Mouse (Mus musculus): ENCODE data around the gene Med12. TPM values are rescaled to one million over a fixed set of nuclear protein-coding genes. Genes with fewer than 3 reads are reported as not detected.

Med12 gene
- total RNA-seq (2021) (10 to 100 TPM; 20.2 to 21.2 TPM), polyA plus RNA-seq (2012; rRNA removed) (61.9 and 76.3 TPM in 2 replicates)
- long read RNA-seq, full-length matches to known transcripts = 1 of 9 reads
- long read RNA-seq, partial matches to known transcripts = 5 of 9 reads
- long read RNA-seq, other reads (novel, unspliced or antisense) = 3 of 9 reads

GRCm38 (mm10) chrX:101273875-101274738, at the start of gene Med12:
Gene Med12, plus strand, starts transcription at chrX:101274030.
- peak; percentile 90 to 94 for DNase-seq
- Histone ChIP-seq H3K4me3 (peak within 1 kb of the TSS; percentile 63), H3K36me3 (ENCODE audit: control insufficient read depth, insufficient read depth, low read length) (no peaks in the 10 kb centered on the region), H3K27ac (peak within 1 kb of the TSS; percentile 80), H3K27me3 (ENCODE audit: control insufficient read depth, insufficient read depth, low read length) (no peaks in the 10 kb centered on the region), H3K79me2 (replicated peaks; ENCODE audit: control insufficient read depth, insufficient read depth, low read length) (no peaks in the 10 kb centered on the region), H3K4me1 (ENCODE audit: control insufficient read depth, insufficient read depth, low read length) (peaks cover 2% of the 10 kb centered on the region; the same call in 1 of the 2 replicates), H3K9ac (ENCODE audit: low read depth, low read length) (peak within 1 kb of the TSS; percentile 57)
- intact Hi-C loops (cut with DNase I) = loop anchor here (2.0 to 5.0 kb wide), 4 partner anchors 19 to 142 kb away; partner anchors contain the start of genes Foxo4 and Snx12
- TF ChIP-seq EP300 (IDR thresholded peaks at IDR 0.05; ENCODE audit: insufficient read depth, low read depth, low read length) (no peak), CTCF (IDR thresholded peaks at IDR 0.05) (no peak), POLR2A (IDR thresholded peaks at IDR 0.05; ENCODE audit: insufficient read depth, low read depth, low read length) (no peak)
- WGBS = 17% methylated on average over 54 of the region's 54 CpGs

- no peak for TF ChIP-seq EP300 (IDR thresholded peaks at IDR 0.05; ENCODE audit: insufficient read depth, low read depth, low read length)
- no peak for TF ChIP-seq POLR2A (IDR thresholded peaks at IDR 0.05; ENCODE audit: insufficient read depth, low read depth, low read length)
- TF ChIP-seq CTCF (IDR thresholded peaks at IDR 0.05) = no peak
- intact Hi-C loops (cut with DNase I) = no loop called here
Observed at GRCm38 (mm10) chrX:101245011-101245410, 28.8 kb upstream of the Med12 start.

GRCm38 (mm10) chrX:101253952-101254729, 19.7 kb upstream of the Med12 start, which contains the start of gene Foxo4:
Gene Foxo4, plus strand, starts transcription at chrX:101254528.
- Histone ChIP-seq H3K4me3 (peak within 1 kb of the TSS; percentile 68), H3K27ac (peak within 1 kb of the TSS; percentile 78), H3K4me1 (ENCODE audit: control insufficient read depth, insufficient read depth, low read length) (peaks cover 2% of the 10 kb centered on the region), H3K9ac (ENCODE audit: low read depth, low read length) (peak within 1 kb of the TSS; percentile 68), H3K79me2 (replicated peaks; ENCODE audit: control insufficient read depth, insufficient read depth, low read length) (no peaks in the 10 kb centered on the region), H3K27me3 (ENCODE audit: control insufficient read depth, insufficient read depth, low read length) (no peaks in the 10 kb centered on the region), H3K36me3 (ENCODE audit: control insufficient read depth, insufficient read depth, low read length) (no peaks in the 10 kb centered on the region)
- DNase-seq = peak; percentile 84 to 91
- WGBS = 13% methylated on average over 47 of the region's 47 CpGs
- TF ChIP-seq EP300 (IDR thresholded peaks at IDR 0.05; ENCODE audit: insufficient read depth, low read depth, low read length) (0 out of 2 replicates have a peak, but pooled peaks have one; percentile 26), CTCF (IDR thresholded peaks at IDR 0.05) (no peak), POLR2A (IDR thresholded peaks at IDR 0.05; ENCODE audit: insufficient read depth, low read depth, low read length) (peak; percentile 77)
- intact Hi-C loops (cut with DNase I) = loop anchor here (2.0 to 5.0 kb wide), 3 partner anchors 19 to 78 kb away; partner anchors contain the start of gene Snx12

More at GRCm38 (mm10) chrX:101245011-101245410, 28.8 kb upstream of the Med12 start:
- Histone ChIP-seq H3K9ac (ENCODE audit: low read depth, low read length) (no peak overlapping the region), H3K27ac (no peak overlapping the region), H3K27me3 (ENCODE audit: control insufficient read depth, insufficient read depth, low read length) (no peaks in the 10 kb centered on the region), H3K4me3 (no peak overlapping the region), H3K36me3 (ENCODE audit: control insufficient read depth, insufficient read depth, low read length) (no peaks in the 10 kb centered on the region), H3K79me2 (replicated peaks; ENCODE audit: control insufficient read depth, insufficient read depth, low read length) (no peaks in the 10 kb centered on the region), H3K4me1 (ENCODE audit: control insufficient read depth, insufficient read depth, low read length) (no peaks in the 10 kb centered on the region)
- no peak for DNase-seq
- WGBS = 13% methylated on average over 1 of the region's 1 CpGs

- Histone ChIP-seq H3K27me3 (ENCODE audit: control insufficient read depth, insufficient read depth, low read length) (no peaks in the 10 kb centered on the region), H3K36me3 (ENCODE audit: control insufficient read depth, insufficient read depth, low read length) (no peaks in the 10 kb centered on the region), H3K9ac (ENCODE audit: low read depth, low read length) (peak overlapping the region; percentile 68), H3K79me2 (replicated peaks; ENCODE audit: control insufficient read depth, insufficient read depth, low read length) (no peaks in the 10 kb centered on the region), H3K4me1 (ENCODE audit: control insufficient read depth, insufficient read depth, low read length) (peaks cover 2% of the 10 kb centered on the region), H3K27ac (peak overlapping the region; percentile 78), H3K4me3 (peak overlapping the region; percentile 68)
- 17% methylated on average over 26 of the region's 26 CpGs for WGBS
- no peak for TF ChIP-seq CTCF (IDR thresholded peaks at IDR 0.05)
- no peak for TF ChIP-seq POLR2A (IDR thresholded peaks at IDR 0.05; ENCODE audit: insufficient read depth, low read depth, low read length)
- TF ChIP-seq EP300 (IDR thresholded peaks at IDR 0.05; ENCODE audit: insufficient read depth, low read depth, low read length) = no peak
- intact Hi-C loops (cut with DNase I) = loop anchor here (2.0 to 5.0 kb wide), 3 partner anchors 18 to 78 kb away; partner anchors contain the start of gene Snx12
- DNase-seq = peak; percentile 18 to 41
Observed at GRCm38 (mm10) chrX:101254740-101255139, 19.1 kb upstream of the Med12 start.

- no peak overlapping the region for H3K9ac ChIP-seq (ENCODE audit: low read depth, low read length)
- TF ChIP-seq EP300 (IDR thresholded peaks at IDR 0.05; ENCODE audit: insufficient read depth, low read depth, low read length) (no peak), POLR2A (IDR thresholded peaks at IDR 0.05; ENCODE audit: insufficient read depth, low read depth, low read length) (no peak), CTCF (IDR thresholded peaks at IDR 0.05) (peak; percentile 48)
- no peaks in the 10 kb centered on the region for H3K27me3 ChIP-seq (ENCODE audit: control insufficient read depth, insufficient read depth, low read length)
- no peaks in the 10 kb centered on the region for H3K36me3 ChIP-seq (ENCODE audit: control insufficient read depth, insufficient read depth, low read length)
- H3K79me2 ChIP-seq (replicated peaks; ENCODE audit: control insufficient read depth, insufficient read depth, low read length) = no peaks in the 10 kb centered on the region
- H3K4me3 ChIP-seq = no peak overlapping the region
- H3K27ac ChIP-seq = no peak overlapping the region
- WGBS = 77% methylated on average over 13 of the region's 13 CpGs
- H3K4me1 ChIP-seq (ENCODE audit: control insufficient read depth, insufficient read depth, low read length) = peaks cover 2% of the 10 kb centered on the region
- no peak for DNase-seq
- intact Hi-C loops (cut with DNase I) = no loop called here
Observed at GRCm38 (mm10) chrX:101256603-101257002, 17.2 kb upstream of the Med12 start.

Data from heart, adult 2 months (tissue).